Mouse (Mus musculus) ovary, postnatal 36 days (tissue): ENCODE measurements at regions not wholly inside any gene's neighbourhood (a gene's known extent, or its start where the extent isn't known, plus 50 kb on each side); places are given as distances from the start of the nearest gene placed in this dataset.
A peak's percentile ranks its signal among the peaks of the same experiment; 100 is the strongest.

Source experiments
- DNase-seq: peaks from one replicate; pipeline ENCODE4 v3.0.0; 2022; ENCODE audit warnings: low spot score, mixed read lengths

- no peak for DNase-seq
Observed at GRCm38 (mm10) chr4:33595763-33596162, 285.7 kb downstream of the Rngtt start.

DNA sequence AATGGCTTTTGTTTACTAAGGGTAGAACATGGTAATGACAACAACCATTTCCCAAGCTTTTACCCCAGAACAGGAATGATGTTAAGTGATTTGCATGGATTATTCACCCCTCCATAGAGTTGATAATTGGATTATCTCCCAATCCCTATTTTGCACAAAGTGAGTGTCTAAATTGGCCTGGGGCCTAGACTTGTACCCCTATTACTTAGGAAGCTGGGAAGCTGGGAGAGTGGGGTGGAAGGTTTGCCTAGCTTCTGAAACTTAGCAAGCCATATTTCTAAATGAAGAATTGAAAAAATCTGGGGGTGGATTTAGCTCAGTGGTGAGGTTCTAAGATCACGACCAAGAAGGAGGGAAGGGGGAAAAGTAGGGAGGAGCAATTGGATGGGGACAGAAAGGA lies 289.9 kb downstream of the Rngtt start:
- DNase-seq: no peak

DNA sequence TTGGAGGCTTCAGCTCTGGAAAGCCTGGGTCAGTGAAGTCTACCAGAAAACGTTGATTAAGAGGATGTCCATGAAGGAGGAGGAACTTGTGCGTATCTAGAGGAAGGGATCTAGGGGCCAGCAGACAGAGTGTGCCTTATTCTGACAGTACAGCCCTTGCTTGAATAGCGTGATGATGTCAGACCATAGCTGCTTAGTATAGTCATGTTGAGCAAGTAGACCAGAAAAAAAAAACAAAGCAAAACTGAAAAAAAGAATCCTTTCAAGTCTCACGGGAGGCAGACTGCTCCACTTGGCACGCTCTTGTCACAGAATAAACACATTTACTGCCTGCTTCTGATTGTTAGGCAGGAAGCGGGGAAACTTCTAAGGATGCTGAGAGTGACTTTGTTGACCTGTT lies 290.7 kb downstream of the Rngtt start:
- no peak for DNase-seq

- no peak for DNase-seq
Observed at GRCm38 (mm10) chr4:33604636-33605035, 294.5 kb downstream of the Rngtt start.

- no peak for DNase-seq
Observed at GRCm38 (mm10) chr4:33639821-33640575, 284.4 kb upstream of the Cnr1 start.

DNA sequence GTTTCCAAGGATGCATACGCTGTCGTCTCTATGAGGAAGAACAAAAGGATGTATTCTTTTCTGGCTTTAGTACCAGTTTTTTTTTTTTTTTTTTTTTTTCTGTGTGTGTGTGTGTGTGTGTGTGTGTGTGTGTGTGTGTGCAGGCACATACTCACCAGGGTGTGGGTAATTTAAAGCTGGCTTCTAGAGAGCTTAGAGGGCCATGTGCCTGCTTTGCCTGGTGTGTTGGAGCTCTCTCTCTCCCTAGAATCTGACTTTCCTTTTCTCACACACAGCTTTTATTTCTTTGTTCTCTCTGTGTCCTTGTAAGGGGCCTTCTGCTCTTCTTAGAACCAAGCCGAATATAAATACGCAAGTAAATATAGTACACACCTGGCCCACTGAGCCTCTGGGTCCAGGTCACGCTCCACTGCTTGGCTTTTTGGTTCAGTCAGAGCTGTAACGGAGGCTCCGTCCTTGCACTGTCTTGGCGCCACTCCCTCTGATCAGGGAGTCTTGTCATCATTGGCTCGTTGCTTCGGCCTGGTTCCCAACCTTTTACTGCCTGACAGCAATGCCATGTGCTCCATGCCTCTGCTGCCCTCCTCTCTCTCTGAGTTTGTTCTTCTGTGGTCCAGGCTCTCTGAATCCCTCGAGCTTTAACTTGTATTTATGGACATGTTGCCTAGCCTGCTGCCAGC lies 283.7 kb upstream of the Cnr1 start:
- DNase-seq: peak; percentile 11

DNA sequence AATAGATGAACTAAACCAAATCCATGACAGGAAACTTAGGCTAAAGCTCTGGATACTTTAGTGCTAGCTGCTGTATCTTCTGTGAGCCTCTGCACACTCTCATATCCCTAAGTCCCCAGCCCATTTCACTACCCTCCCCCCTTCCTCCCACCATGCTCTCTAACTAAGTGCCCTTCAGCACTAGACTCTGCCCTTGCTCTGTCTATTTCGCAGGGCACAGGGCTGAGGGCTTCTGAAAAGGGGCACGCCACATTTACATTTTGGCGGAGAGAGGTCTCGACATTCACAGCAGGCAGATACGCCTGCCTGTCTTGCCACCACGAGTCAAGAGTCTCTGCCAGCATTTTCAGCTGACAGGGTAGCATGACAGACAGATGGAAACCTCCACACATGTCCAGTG lies 282.5 kb upstream of the Cnr1 start:
- no peak for DNase-seq

DNA sequence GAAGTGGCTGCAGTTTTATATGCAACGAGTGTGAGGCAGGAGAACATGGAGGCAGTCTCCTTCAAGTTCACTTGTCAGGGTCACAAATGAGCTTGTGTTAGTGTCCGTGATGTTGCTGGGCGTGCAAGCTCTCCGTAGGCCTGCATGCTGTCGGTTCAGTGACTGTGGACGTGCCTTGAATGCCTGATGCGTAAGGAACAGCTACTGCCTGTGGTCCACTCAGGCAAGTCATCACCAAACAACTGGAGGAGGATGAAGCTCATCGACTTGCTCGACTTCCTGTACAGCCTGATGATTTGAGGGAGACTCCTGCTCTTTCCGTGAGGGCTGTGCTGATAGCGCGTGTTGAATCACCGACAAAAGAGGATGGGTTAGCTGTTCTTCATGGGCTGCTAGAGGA lies 281.9 kb upstream of the Cnr1 start:
- no peak for DNase-seq

- no peak for DNase-seq
Observed at GRCm38 (mm10) chr4:33645217-33645616, 279.2 kb upstream of the Cnr1 start.

DNA sequence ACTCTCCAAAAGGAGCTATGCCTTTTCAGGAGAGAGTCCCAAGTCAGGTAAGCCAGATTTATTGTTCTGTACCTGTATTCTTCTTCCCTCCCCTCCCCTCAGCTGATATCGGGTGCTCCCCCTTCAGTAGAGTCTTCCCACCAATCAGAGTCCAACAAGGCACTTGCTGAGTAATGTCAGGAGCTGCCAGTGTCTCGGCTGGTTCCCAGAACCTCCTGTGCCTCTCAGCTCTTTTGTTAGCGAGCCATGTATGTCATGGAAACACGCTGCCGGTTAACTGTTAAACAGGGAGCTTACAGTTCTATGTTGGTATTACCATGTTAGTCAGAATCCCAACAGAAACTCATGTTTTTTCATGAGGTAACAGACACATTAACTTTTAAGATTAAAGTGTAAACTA lies 273.1 kb upstream of the Cnr1 start:
- no peak for DNase-seq

GRCm38 (mm10) chr4:33659766-33660165 lies 264.6 kb upstream of the Cnr1 start:
- DNase-seq: no peak

DNA sequence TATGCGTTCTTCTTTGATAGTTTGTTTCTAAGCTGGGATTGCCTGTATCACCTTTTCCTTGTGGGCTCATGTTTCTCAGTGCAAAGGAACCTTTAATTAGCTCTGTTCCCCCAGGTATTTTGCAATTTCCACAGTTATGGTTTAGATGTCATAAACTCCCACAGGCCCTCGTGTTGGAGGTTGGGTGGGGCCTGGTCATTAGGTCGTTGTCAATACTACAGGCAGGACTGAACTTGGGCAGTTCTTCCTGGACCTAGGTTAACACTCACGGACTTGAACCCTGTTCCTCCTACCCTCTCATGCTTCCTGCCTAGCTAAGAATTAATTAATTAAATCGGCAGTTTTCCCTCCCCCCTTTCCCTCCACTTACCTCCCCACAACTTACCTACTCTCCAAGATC lies 263.8 kb upstream of the Cnr1 start:
- no peak for DNase-seq

DNA sequence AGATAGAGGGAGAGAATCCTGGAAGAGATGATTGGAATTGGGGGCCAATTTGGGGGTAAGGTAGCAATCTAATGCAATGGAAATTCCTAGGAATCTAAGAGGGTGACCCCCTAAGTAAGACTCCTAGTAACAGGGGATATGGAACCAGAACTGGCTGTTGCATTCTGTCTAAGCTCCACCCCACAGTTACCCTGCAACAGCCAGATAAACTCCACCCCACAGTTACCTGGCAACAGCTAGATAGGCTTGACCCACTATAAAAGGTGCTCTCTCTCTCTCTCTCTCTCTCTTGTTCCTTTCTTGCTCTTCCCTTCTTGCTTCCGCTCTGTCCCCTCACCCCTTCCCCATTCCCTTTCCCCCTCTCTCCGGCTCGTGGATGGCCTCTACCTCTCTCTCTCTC lies 262.5 kb upstream of the Cnr1 start:
- DNase-seq: no peak

GRCm38 (mm10) chr4:33662965-33663364 lies 261.4 kb upstream of the Cnr1 start:
- no peak for DNase-seq

DNA sequence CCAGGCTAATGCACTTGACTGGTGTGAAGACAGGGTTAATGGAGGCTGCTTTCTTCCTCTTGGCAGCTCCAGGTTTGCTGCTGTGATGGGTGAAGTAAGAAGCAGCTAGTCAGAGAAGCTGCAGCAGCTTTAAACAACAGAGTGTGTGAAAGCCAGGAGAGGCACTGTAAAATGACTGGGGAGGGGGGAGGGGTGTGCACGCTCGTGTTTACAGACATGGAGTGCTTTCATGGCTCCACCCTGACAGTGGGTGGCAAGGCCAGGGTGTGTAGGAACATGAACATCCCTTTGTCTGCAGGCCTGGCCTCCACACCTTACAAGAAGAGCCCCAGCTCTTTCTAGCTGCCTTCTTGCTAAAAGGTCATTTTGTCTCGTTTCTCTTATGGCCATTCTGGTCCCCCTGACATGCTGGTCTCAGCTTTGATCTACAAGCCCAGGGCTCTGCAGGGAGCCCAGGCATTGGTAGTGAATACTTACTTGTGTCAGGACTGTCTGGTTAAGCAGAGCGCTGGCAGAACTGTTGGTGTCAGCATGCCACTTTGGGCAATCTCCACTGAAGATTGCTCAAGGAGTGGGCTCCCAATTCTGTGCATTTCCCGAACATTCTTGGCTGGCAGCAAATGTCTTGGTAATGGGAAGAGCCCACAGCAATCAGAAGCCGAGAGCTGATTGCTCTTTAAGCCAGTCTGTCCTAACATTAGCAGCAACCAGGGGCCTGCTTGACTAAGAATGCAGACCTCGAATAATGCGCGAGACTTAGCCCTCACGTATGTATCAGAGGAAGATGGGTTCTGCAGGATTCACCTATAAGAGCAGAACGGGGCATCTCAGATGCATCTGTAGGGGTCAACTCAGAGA lies 260.5 kb upstream of the Cnr1 start:
- no peak for DNase-seq

GRCm38 (mm10) chr4:33664474-33664822 lies 259.9 kb upstream of the Cnr1 start:
- no peak for DNase-seq

- no peak for DNase-seq
Observed at GRCm38 (mm10) chr4:33665250-33665873, 259.0 kb upstream of the Cnr1 start.

- no peak for DNase-seq
Observed at GRCm38 (mm10) chr4:33668431-33668830, 256.0 kb upstream of the Cnr1 start.

GRCm38 (mm10) chr4:33675044-33675443 lies 249.3 kb upstream of the Cnr1 start:
- DNase-seq: no peak

- no peak for DNase-seq
Observed at GRCm38 (mm10) chr4:33679351-33679750, 245.0 kb upstream of the Cnr1 start.

DNA sequence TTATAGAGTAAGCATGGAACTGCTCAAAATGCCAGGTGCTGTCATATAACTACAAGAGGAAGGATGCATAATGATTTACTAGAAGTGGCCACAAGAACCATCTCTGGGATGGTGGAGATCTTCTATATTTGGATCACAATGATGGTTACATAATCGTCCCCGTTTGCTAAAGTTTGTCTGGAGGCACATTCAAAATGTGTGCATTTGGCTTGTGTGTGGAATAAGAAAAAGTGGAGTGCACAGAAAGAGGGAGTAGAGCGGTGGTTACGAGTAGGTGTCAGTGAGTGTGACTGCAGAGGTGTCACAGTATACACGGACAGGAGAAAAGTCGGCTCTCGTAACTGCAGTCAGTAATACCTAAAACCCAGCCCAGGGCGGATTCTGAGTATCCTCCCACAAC lies 238.3 kb upstream of the Cnr1 start:
- no peak for DNase-seq

DNA sequence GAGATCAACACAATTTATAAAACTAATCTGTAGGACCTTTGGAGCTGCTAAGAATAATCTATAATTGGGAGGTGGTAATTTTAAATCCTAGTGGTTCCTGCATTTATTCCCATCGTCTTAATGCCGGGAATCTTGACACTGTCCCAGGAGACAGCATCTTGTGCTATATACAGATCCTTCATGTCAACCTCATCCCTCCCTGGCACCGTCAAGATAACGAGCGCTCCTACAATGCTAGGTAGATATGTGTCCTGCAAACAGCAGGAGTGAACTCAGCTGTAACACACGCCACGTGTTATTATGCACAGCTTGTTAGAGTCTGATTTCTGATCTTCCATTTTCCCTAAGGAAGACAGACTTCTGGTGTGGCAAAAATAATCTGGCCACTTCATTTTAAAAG lies 237.0 kb upstream of the Cnr1 start:
- DNase-seq: no peak

- DNase-seq: no peak
Observed at GRCm38 (mm10) chr4:33693441-33693840, 231.0 kb upstream of the Cnr1 start.
